Mouse (Mus musculus): ENCODE measurements around the gene Tspan13.

Gene Tspan13

GRCm38 (mm10) chr12:35975898-35976297 is 66.4 kb downstream of the Tspan13 start:
- DNase-seq: no peak

- DNase-seq: no peak
Observed at GRCm38 (mm10) chr12:35966768-35967141, 75.5 kb downstream of the Tspan13 start.

- no peak for DNase-seq
Observed at GRCm38 (mm10) chr12:35966098-35966767, 76.1 kb downstream of the Tspan13 start.
